12 mouse cellular contexts compared by ENCODE assay signal in the genomic region with DNA sequence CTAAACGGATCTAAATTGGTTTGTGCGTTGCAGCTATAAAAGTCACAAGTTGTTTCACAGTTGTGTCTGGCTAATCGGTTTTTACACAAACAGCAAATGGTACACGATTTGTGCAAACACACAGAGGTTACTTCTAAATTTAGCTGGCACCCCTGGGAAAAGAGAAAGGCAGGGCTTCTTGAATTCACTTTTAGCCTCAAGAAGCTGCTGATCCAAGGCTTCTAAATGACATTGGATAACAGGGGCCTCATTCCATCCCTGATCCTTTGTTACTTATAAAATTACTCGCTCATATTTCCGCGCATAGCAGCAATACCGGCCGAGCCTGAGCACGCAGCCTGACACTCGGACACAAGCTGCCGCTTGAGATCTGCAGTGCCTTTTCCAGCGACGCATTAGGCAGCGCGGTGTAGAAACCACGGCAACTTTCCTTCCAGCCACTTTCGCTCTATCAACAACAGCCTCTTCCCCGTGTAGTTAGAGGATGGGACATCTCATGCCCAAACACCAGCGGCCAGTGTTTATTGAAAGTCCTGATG. TPM values are rescaled to one million over a fixed set of nuclear protein-coding genes. Genes with fewer than 3 reads are reported as not detected.
DNase-seq lines count a peak whose midpoint lies in the region; ATAC-seq and TF ChIP-seq lines count a peak whose summit lies in the region.
"Had no signal": no experiment of that assay in that cellular context is flagged by ENCODE, and none has a peak within 500 bp of the region (broad histone marks: within the 10 kb centered on the region; RNA-seq: fewer than 3 reads in every experiment).

No protein-coding gene starts in this region.

- H3K9me3 ChIP-seq in heart, embryonic 13.5 days: no peaks in the 10 kb centered on the region
- no peaks in the 10 kb centered on the region for H3K9me3 ChIP-seq in limb, embryonic 15.5 days

- no peak for ATAC-seq in heart, embryonic 13.5 days (ENCODE audit: extremely low read depth, insufficient number of reproducible peaks, low FRiP score, low TSS enrichment)
- ATAC-seq in limb, embryonic 15.5 days (ENCODE audit: insufficient number of reproducible peaks, low FRiP score, low TSS enrichment, low read depth): no peak
- ATAC-seq in CD4-positive, CD25-positive, alpha-beta regulatory T cell, adult 4 months: no peak

- WGBS in heart, adult 2 months: 2% methylated on average over 20 of the region's 20 CpGs
- WGBS in heart, embryonic 13.5 days: under 1% methylated on average over 20 of the region's 20 CpGs
- WGBS in limb, embryonic 15.5 days: under 1% methylated on average over 20 of the region's 20 CpGs

- TF ChIP-seq EP300 in heart, adult 2 months (IDR thresholded peaks at IDR 0.05; ENCODE audit: insufficient read depth, low read depth, low read length): no peak

- H3K4me2 ChIP-seq in heart, embryonic 13.5 days: peak overlapping the region; percentile 33
- H3K4me2 ChIP-seq in limb, embryonic 15.5 days: 0 out of 2 replicates have a peak overlapping the region, but pooled peaks have one; percentile 15

- no peaks in the 10 kb centered on the region for H3K79me2 ChIP-seq in heart, adult 2 months (replicated peaks; ENCODE audit: control insufficient read depth, insufficient read depth, low read length)

- intact Hi-C loops in heart, adult 2 months (cut with DNase I): loop anchor here (2.0 kb wide), 1 partner anchor 55 kb away; a partner anchor contains a TSS

- no peak for TF ChIP-seq POLR2A in heart, adult 2 months (IDR thresholded peaks at IDR 0.05; ENCODE audit: insufficient read depth, low read depth, low read length)
- no peak for TF ChIP-seq POLR2A in brain, embryonic 14.5 days (IDR thresholded peaks at IDR 0.05; ENCODE audit: borderline replicate concordance, extremely low read depth, insufficient read depth, insufficient read length, poor library complexity, severe bottlenecking)

- H3K4me1 ChIP-seq in heart, adult 2 months (ENCODE audit: control insufficient read depth, insufficient read depth, low read length): no peaks in the 10 kb centered on the region
- H3K4me1 ChIP-seq in heart, embryonic 13.5 days: peaks cover 38% of the 10 kb centered on the region
- H3K4me1 ChIP-seq in limb, embryonic 15.5 days: peaks cover 43% of the 10 kb centered on the region

- no peak overlapping the region for H3K27ac ChIP-seq in heart, adult 2 months
- H3K27ac ChIP-seq in heart, embryonic 13.5 days (replicated peaks): no peak overlapping the region
- no peak overlapping the region for H3K27ac ChIP-seq in limb, embryonic 15.5 days

- H3K36me3 ChIP-seq in heart, adult 2 months (ENCODE audit: control insufficient read depth, insufficient read depth, low read length): no peaks in the 10 kb centered on the region
- H3K36me3 ChIP-seq in heart, embryonic 13.5 days: no peaks in the 10 kb centered on the region
- no peaks in the 10 kb centered on the region for H3K36me3 ChIP-seq in limb, embryonic 15.5 days
- H3K36me3 ChIP-seq: G1E had no signal

- no peak for TF ChIP-seq CTCF in heart, adult 2 months (IDR thresholded peaks at IDR 0.05)
- no peak for TF ChIP-seq CTCF in brain, embryonic 14.5 days (IDR thresholded peaks at IDR 0.05; ENCODE audit: borderline replicate concordance, extremely low read depth, insufficient read depth, insufficient read length)

- DNase-seq in heart, adult 2 months: peak; percentile 19 to 40
- no peak for DNase-seq in heart, adult 8-10 months (ENCODE audit: low spot score)
- peak; percentile 76 for DNase-seq in brain, embryonic 14.5 days (ENCODE audit: low read depth)
- no peak for DNase-seq in frontal cortex, postnatal 36 days (ENCODE audit: low spot score in 2 of 2)
- DNase-seq in B cell, adult 2 months: no peak
- DNase-seq: kidney, adult 8-10 months had no signal

- no peak overlapping the region for H3K9ac ChIP-seq in heart, adult 2 months (ENCODE audit: low read depth, low read length)
- H3K9ac ChIP-seq in heart, embryonic 13.5 days: no peak overlapping the region
- H3K9ac ChIP-seq in limb, embryonic 15.5 days: no peak overlapping the region

- peaks cover 43% of the 10 kb centered on the region for H3K27me3 ChIP-seq in heart, adult 2 months (ENCODE audit: control insufficient read depth, insufficient read depth, low read length)
- H3K27me3 ChIP-seq in heart, embryonic 13.5 days (replicated peaks): peaks cover 97% of the 10 kb centered on the region
- peaks cover 92% of the 10 kb centered on the region for H3K27me3 ChIP-seq in limb, embryonic 15.5 days

- no peak overlapping the region for H3K4me3 ChIP-seq in heart, adult 2 months
- H3K4me3 ChIP-seq in heart, embryonic 13.5 days: peak overlapping the region; percentile 27
- H3K4me3 ChIP-seq in limb, embryonic 15.5 days: no peak overlapping the region

RNA-seq across cellular contexts. Expression of a gene that starts 4.0 kb away (rescaled TPM):
- total RNA-seq in heart, adult 2 months (2021): under 1 TPM; 0.27 to 0.86 TPM
- polyA plus RNA-seq in heart, adult 2 months (2012; rRNA removed): 0.59 and 0.62 TPM in 2 replicates
- under 1 TPM; 0.34 to 0.69 (median 0.41) TPM for total RNA-seq in heart, adult 8-10 months (2022)
- polyA plus RNA-seq in brain, embryonic 14.5 days (2012; rRNA removed): 1.4 and 3.2 TPM in 2 replicates
- polyA plus RNA-seq in heart, embryonic 13.5 days (2015; fragmentation: Nextera tagmentation; extraction: Ambion mirVana): not detected in 2 replicates
- polyA plus RNA-seq in limb, embryonic 15.5 days (2015; fragmentation: Nextera tagmentation; extraction: Ambion mirVana): 0.72 and 1.1 TPM in 2 replicates
- polyA plus RNA-seq in CD4-positive, CD25-positive, alpha-beta regulatory T cell, adult 4 months (2017; shearing (Covaris generic)): not detected
- total RNA-seq: common myeloid progenitor, adult 5-6 weeks; G1E; neutrophil, adult 5-6 weeks had no signal
- polyA plus RNA-seq: G1E had no signal

RNA-seq across cellular contexts. Expression of a gene that starts 55.3 kb away (rescaled TPM):
- 1 to 10 TPM; 5.9 to 7.0 TPM for total RNA-seq in heart, adult 2 months (2021)
- 1.8 and 5.8 TPM in 2 replicates for polyA plus RNA-seq in heart, adult 2 months (2012; rRNA removed)
- total RNA-seq in heart, adult 8-10 months (2022): 1 to 10 TPM; 5.0 to 8.2 (median 6.5) TPM
- 11.8 and 13.1 TPM in 2 replicates for polyA plus RNA-seq in brain, embryonic 14.5 days (2012; rRNA removed)
- polyA plus RNA-seq in heart, embryonic 13.5 days (2015; fragmentation: Nextera tagmentation; extraction: Ambion mirVana): 8.7 and 9.3 TPM in 2 replicates
- 17.0 and 17.9 TPM in 2 replicates for polyA plus RNA-seq in limb, embryonic 15.5 days (2015; fragmentation: Nextera tagmentation; extraction: Ambion mirVana)
- 10 to 100 TPM in 1 of 2 experiments, 1 to 10 TPM in 1; 8.5 to 10.7 TPM for polyA plus RNA-seq in CD4-positive, CD25-positive, alpha-beta regulatory T cell, adult 4 months (2017; shearing (Covaris generic))

Comparison
In these comparisons a context has a peak if more than half of its experiments do, and no peak if none do; other contexts are left out.
1. DNase-seq: peak in heart, adult 2 months (2 of 2) and brain, embryonic 14.5 days (single experiment); none in heart, adult 8-10 months (single experiment), frontal cortex, postnatal 36 days (0 of 2) and B cell, adult 2 months (0 of 2).